Mouse (Mus musculus): ENCODE results near the gene Trp53inp2.

DNA sequence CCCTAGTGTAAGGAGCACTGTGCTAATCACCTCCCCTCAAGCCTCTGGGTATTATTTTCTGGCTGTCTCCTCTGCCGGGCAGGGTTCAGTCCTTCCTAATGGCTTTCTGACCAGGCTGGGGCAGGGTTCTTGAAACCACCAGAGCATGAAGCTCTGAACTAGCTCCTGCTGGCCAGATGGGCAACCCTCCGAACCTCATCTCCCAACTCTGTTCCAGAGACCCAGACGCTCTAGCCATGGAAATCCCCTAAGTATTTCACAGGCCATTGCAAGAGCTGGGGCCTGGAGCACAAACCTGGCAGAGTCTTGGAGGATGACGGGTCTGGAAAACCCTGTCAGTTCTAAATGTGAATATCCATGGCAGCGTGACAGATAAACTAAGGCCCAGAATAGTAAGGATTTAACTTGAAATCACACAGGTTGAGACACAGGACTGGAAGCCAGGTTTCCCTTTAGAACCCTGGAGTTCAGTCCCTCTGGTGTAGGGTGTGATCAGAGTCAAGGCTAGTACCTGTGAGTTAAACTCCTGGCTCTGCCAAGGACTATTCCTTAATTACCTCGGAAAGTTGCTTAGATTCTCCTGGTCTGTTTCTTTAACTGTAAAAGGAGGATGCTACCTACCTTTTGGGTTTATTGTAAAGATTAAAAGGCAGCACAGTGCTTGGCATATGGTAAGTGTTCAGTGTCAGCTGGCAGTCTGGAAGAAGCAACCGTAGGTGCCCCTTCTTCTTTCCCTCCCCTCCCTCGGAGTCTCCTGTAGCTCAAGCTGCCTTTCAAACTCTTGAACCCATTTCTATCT is at the start of gene Trp53inp2:
- TF ChIP-seq POLR2A (IDR thresholded peaks at IDR 0.05; ENCODE audit: control insufficient read depth, extremely low read depth, insufficient read depth, low read length, poor library complexity) (no peak), CTCF (IDR thresholded peaks at IDR 0.05; ENCODE audit: borderline replicate concordance, control insufficient read depth, extremely low read depth, insufficient read depth, low read length, poor library complexity) (no peak)

Data from thymus, adult 2 months (tissue).